Mouse (Mus musculus) gonadal fat pad, adult 2 months (tissue): ENCODE data around the gene Rrp36. TPM values are rescaled to one million over a fixed set of nuclear protein-coding genes. Genes with fewer than 3 reads are reported as not detected.

Source experiments
- DNase-seq: peaks from one replicate; pipeline ENCODE4 v3.0.0-alpha.2; 2012; ENCODE audit warnings: low read depth
- polyA plus RNA-seq: library from polyadenylated mRNA; depleted of rRNA; stranded (reverse); fragments of >200 nt; gene quantifications from 2 replicates; pipeline ENCODE4 v1.2.3, GENCODE M21; 2012; rRNA removed

Gene Rrp36
- polyA plus RNA-seq, 1 experiment = 32.6 TPM

GRCm38 (mm10) chr17:46617799-46618198, 56.4 kb downstream of the Rrp36 start:
- no peak for DNase-seq

Other genes with a start within 250 kb of the Rrp36 start
- gene Crip3, start 245.4 kb downstream of the Rrp36 start, polyA plus RNA-seq = 0.92 and 1.1 TPM in 2 replicates
- gene Slc22a7, start 235.9 kb downstream of the Rrp36 start, polyA plus RNA-seq = 0.10 TPM in 1 of 2 replicates, not detected in the other
- gene Ttbk1, start 186.7 kb downstream of the Rrp36 start, polyA plus RNA-seq = 0.43 and 0.56 TPM in 2 replicates
- gene Dnph1, start 177.6 kb downstream of the Rrp36 start, polyA plus RNA-seq = 1.4 and 3.4 TPM in 2 replicates
- 29.7 and 30.8 TPM in 2 replicates for gene Cul9, start 128.0 kb downstream of the Rrp36 start, polyA plus RNA-seq
- gene Srf, start 118.2 kb downstream of the Rrp36 start, polyA plus RNA-seq = 96.7 and 114 TPM in 2 replicates
- 15.7 and 22.4 TPM in 2 replicates for gene Ptk7, start 44.8 kb downstream of the Rrp36 start, polyA plus RNA-seq
- gene Klc4, start 28.3 kb downstream of the Rrp36 start, polyA plus RNA-seq = 20.2 and 20.7 TPM in 2 replicates
- 60.3 and 67.8 TPM in 2 replicates for gene Mrpl2, start 28.1 kb downstream of the Rrp36 start, polyA plus RNA-seq
- gene Cul7, start 24.0 kb downstream of the Rrp36 start, polyA plus RNA-seq = 42.4 and 51.2 TPM in 2 replicates
- 82.6 and 97.0 TPM in 2 replicates for gene Mea1, start 4.4 kb upstream of the Rrp36 start, polyA plus RNA-seq
- 82.4 and 83.9 TPM in 2 replicates for gene Klhdc3, start 6.6 kb upstream of the Rrp36 start, polyA plus RNA-seq
- 44.3 and 44.5 TPM in 2 replicates for gene Ppp2r5d, start 30.8 kb upstream of the Rrp36 start, polyA plus RNA-seq
- 39.0 and 42.4 TPM in 2 replicates for gene Pex6, start 37.1 kb upstream of the Rrp36 start, polyA plus RNA-seq
- 12.3 and 16.7 TPM in 2 replicates for gene Gnmt, start 54.8 kb upstream of the Rrp36 start, polyA plus RNA-seq
- gene Cnpy3, start 77.9 kb upstream of the Rrp36 start, polyA plus RNA-seq = 59.9 and 60.0 TPM in 2 replicates
- gene Ptcra, start 89.4 kb upstream of the Rrp36 start, polyA plus RNA-seq = not detected in 2 replicates
- gene 2310039H08Rik, start 98.3 kb upstream of the Rrp36 start, polyA plus RNA-seq = 177 and 185 TPM in 2 replicates
- 21.7 and 27.0 TPM in 2 replicates for gene Rpl7l1, start 108.3 kb upstream of the Rrp36 start, polyA plus RNA-seq
- gene Bicral, start 184.1 kb upstream of the Rrp36 start, polyA plus RNA-seq = 7.5 and 18.0 TPM in 2 replicates
- 25.3 and 29.6 TPM in 2 replicates for gene Tbcc, start 216.3 kb upstream of the Rrp36 start, polyA plus RNA-seq
- gene Prph2, start 236.1 kb upstream of the Rrp36 start, polyA plus RNA-seq = not detected in 2 replicates